Mouse (Mus musculus) Muller cell, postnatal 12 days (primary cell): ENCODE measurements around the gene Il25.
"Not testable (repeated sequence)": the region's sequence is repeated elsewhere in the genome, so short reads cannot be mapped to it uniquely, and the experiment has no call there.

Source experiments
- DNase-seq: peaks from one replicate; pipeline ENCODE4 v3.0.0-alpha.2; 2015; ENCODE audit errors: inconsistent ontology term

The Il25 gene

GRCm38 (mm10) chr14:54926401-54927158, 5.9 kb upstream of the Il25 start:
- DNase-seq: peak; percentile 49

- no peak for DNase-seq
These were observed 5.2 kb upstream of the Il25 start for GRCm38 (mm10) chr14:54927296-54927695.

GRCm38 (mm10) chr14:54929801-54930200, 2.7 kb upstream of the Il25 start:
- peak; percentile 85 for DNase-seq

- peak; percentile 43 for DNase-seq
These were observed 2.1 kb upstream of the Il25 start for GRCm38 (mm10) chr14:54930431-54930830.

- no peak for DNase-seq
These were observed 3.7 kb downstream of the Il25 start, which contains the start of gene Cmtm5 for GRCm38 (mm10) chr14:54935904-54936830. Gene Cmtm5 (plus strand): TSS chr14:54936261.

- no peak for DNase-seq
These were observed 4.3 kb downstream of the Il25 start for GRCm38 (mm10) chr14:54936831-54937160.

- no peak for DNase-seq
These were observed 5.1 kb downstream of the Il25 start for GRCm38 (mm10) chr14:54937361-54938182.

GRCm38 (mm10) chr14:54938431-54939219, 6.1 kb downstream of the Il25 start:
- no peak for DNase-seq

- DNase-seq: peak; percentile 63
These were observed 7.1 kb downstream of the Il25 start for GRCm38 (mm10) chr14:54939434-54940175.

GRCm38 (mm10) chr14:54940176-54940530, 7.7 kb downstream of the Il25 start:
- DNase-seq: no peak

- no peak for DNase-seq
These were observed 8.8 kb downstream of the Il25 start for GRCm38 (mm10) chr14:54941024-54941978.

GRCm38 (mm10) chr14:54942479-54942878, 10.0 kb downstream of the Il25 start:
- no peak for DNase-seq

- DNase-seq: no peak
These were observed 11.5 kb downstream of the Il25 start for GRCm38 (mm10) chr14:54943971-54944370.

- DNase-seq: no peak
These were observed 12.4 kb downstream of the Il25 start for GRCm38 (mm10) chr14:54944939-54945338.

- no peak for DNase-seq
These were observed 13.6 kb downstream of the Il25 start for GRCm38 (mm10) chr14:54945975-54946704.

- not testable (repeated sequence) for DNase-seq
These were observed 14.5 kb downstream of the Il25 start for GRCm38 (mm10) chr14:54947008-54947407.

- no peak for DNase-seq
These were observed 16.3 kb downstream of the Il25 start for GRCm38 (mm10) chr14:54948781-54949180.

- no peak for DNase-seq
These were observed 18.0 kb downstream of the Il25 start for GRCm38 (mm10) chr14:54950493-54950892.

GRCm38 (mm10) chr14:54951587-54951986, 19.1 kb downstream of the Il25 start:
- DNase-seq: no peak
